Mouse (Mus musculus): ENCODE measurements around the gene Etl4.
"Not testable (repeated sequence)": the region's sequence is repeated elsewhere in the genome, so short reads cannot be mapped to it uniquely, and the experiment has no call there.

The Etl4 gene

GRCm38 (mm10) chr2:20336176-20336575 lies 426.6 kb downstream of the Etl4 start:
- DNase-seq, result no peak

- DNase-seq, result no peak
These were observed 429.6 kb downstream of the Etl4 start for GRCm38 (mm10) chr2:20339016-20339734.

GRCm38 (mm10) chr2:20339919-20340318 lies 430.3 kb downstream of the Etl4 start:
- DNase-seq, result peak; percentile 19

- no peak for DNase-seq
These were observed 437.3 kb downstream of the Etl4 start for GRCm38 (mm10) chr2:20346873-20347272.

GRCm38 (mm10) chr2:20349268-20349667 lies 439.7 kb downstream of the Etl4 start:
- no peak for DNase-seq

GRCm38 (mm10) chr2:20352796-20353195 lies 443.2 kb downstream of the Etl4 start:
- DNase-seq, result no peak

- no peak for DNase-seq
These were observed 467.4 kb downstream of the Etl4 start for GRCm38 (mm10) chr2:20377026-20377425.

GRCm38 (mm10) chr2:20380874-20381273 lies 471.3 kb downstream of the Etl4 start:
- not testable (repeated sequence) for DNase-seq

- DNase-seq, result no peak
These were observed 484.5 kb downstream of the Etl4 start for GRCm38 (mm10) chr2:20394083-20394482.

GRCm38 (mm10) chr2:20396978-20397377 lies 487.4 kb downstream of the Etl4 start:
- no peak for DNase-seq

- DNase-seq, result peak; percentile 28
These were observed 491.0 kb downstream of the Etl4 start for GRCm38 (mm10) chr2:20400556-20400955.

- no peak for DNase-seq
These were observed 494.8 kb downstream of the Etl4 start for GRCm38 (mm10) chr2:20404395-20404794.

GRCm38 (mm10) chr2:20407101-20407500 lies 497.5 kb downstream of the Etl4 start:
- DNase-seq, result no peak

GRCm38 (mm10) chr2:20414856-20415255 lies 505.3 kb downstream of the Etl4 start:
- no peak for DNase-seq

GRCm38 (mm10) chr2:20416934-20417614 lies 507.5 kb downstream of the Etl4 start:
- no peak for DNase-seq

- DNase-seq, result no peak
These were observed 508.4 kb downstream of the Etl4 start for GRCm38 (mm10) chr2:20417998-20418397.

GRCm38 (mm10) chr2:20419975-20420374 lies 510.4 kb downstream of the Etl4 start:
- DNase-seq, result peak; percentile 35

GRCm38 (mm10) chr2:20422275-20422674 lies 512.7 kb downstream of the Etl4 start:
- DNase-seq, result no peak

- no peak for DNase-seq
These were observed 524.1 kb downstream of the Etl4 start for GRCm38 (mm10) chr2:20433656-20434055.

- no peak for DNase-seq
These were observed 526.0 kb downstream of the Etl4 start for GRCm38 (mm10) chr2:20435530-20435929.

GRCm38 (mm10) chr2:20442731-20443130 lies 533.2 kb downstream of the Etl4 start:
- DNase-seq, result no peak

GRCm38 (mm10) chr2:20443671-20444440 lies 534.3 kb downstream of the Etl4 start:
- DNase-seq, result peak; percentile 12

Data from kidney, adult 11 months (tissue).